Comparison of ENCODE assay signal across 28 mouse cellular contexts in the genomic region with DNA sequence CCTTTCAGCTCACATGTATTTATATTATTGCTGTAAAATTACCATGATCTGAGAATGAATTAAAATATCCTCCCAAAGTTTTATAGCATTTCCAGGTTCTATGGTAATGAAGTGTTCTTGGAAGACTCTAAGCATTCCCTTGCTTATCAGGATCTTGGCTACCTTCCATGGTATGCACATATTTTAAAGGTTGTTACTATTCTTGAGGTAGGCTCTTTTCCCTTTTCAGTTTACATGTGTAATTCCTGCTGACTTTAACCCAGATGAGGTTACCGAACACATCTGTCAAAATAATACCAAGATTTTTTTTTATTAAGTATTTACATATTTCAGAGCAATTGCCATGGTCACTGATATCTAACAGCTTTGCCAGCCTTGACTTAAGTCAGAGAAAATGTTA.
DNase-seq lines count a peak whose midpoint lies in the region; ATAC-seq and TF ChIP-seq lines count a peak whose summit lies in the region.
"Had no signal": no experiment of that assay in that cellular context is flagged by ENCODE, and none has a peak within 500 bp of the region (broad histone marks: within the 10 kb centered on the region; RNA-seq: fewer than 3 reads in every experiment).

No protein-coding gene starts in this region.

- no peak overlapping the region for H3K4me3 ChIP-seq in kidney, postnatal 0 days (replicated peaks; ENCODE audit: low read depth, low read length)
- no peak overlapping the region for H3K4me3 ChIP-seq in lung, postnatal 0 days (ENCODE audit: low read depth, low read length)
- no peak overlapping the region for H3K4me3 ChIP-seq in embryonic facial prominence, embryonic 15.5 days (replicated peaks)
- H3K4me3 ChIP-seq: embryonic facial prominence, embryonic 12.5 days; forebrain, embryonic 10.5 days; forebrain, embryonic 13.5 days; gastrocnemius, adult 2 months; heart, embryonic 12.5 days; heart, embryonic 15.5 days had no signal

- no peak overlapping the region for H3K27ac ChIP-seq in kidney, postnatal 0 days
- H3K27ac ChIP-seq in lung, postnatal 0 days (ENCODE audit: low read length): no peak overlapping the region
- H3K27ac ChIP-seq in embryonic facial prominence, embryonic 15.5 days (replicated peaks): no peak overlapping the region
- H3K27ac ChIP-seq: embryonic facial prominence, embryonic 12.5 days; forebrain, embryonic 10.5 days; forebrain, embryonic 13.5 days; gastrocnemius, adult 2 months; heart, embryonic 15.5 days; hindbrain, embryonic 14.5 days; hindbrain, postnatal 0 days had no signal

- no peak for TF ChIP-seq CTCF in kidney, postnatal 0 days (IDR thresholded peaks at IDR 0.05; ENCODE audit: low read depth)
- TF ChIP-seq CTCF in lung, postnatal 0 days (IDR thresholded peaks at IDR 0.05): no peak

- H3K9me3 ChIP-seq in kidney, postnatal 0 days (replicated peaks; ENCODE audit: low read length): no peaks in the 10 kb centered on the region
- no peaks in the 10 kb centered on the region for H3K9me3 ChIP-seq in lung, postnatal 0 days (ENCODE audit: low read length)
- H3K9me3 ChIP-seq in embryonic facial prominence, embryonic 15.5 days (replicated peaks): no peaks in the 10 kb centered on the region
- H3K9me3 ChIP-seq: embryonic facial prominence, embryonic 12.5 days; forebrain, embryonic 10.5 days; forebrain, embryonic 13.5 days; heart, embryonic 12.5 days; heart, embryonic 15.5 days had no signal

- DNase-seq in kidney, postnatal 0 days (ENCODE audit: low spot score): peak; percentile 39
- DNase-seq in kidney, adult 8-10 months: no peak
- DNase-seq in lung, postnatal 0 days (ENCODE audit: low spot score): peak; percentile 43
- no peak for DNase-seq in lung, postnatal 4 days
- DNase-seq in adrenal gland, postnatal 25 days: no peak
- DNase-seq in cerebellum, adult 18-20 months: no peak
- DNase-seq: adrenal gland, adult 8-10 months; adrenal gland, postnatal 36 days; cerebellum, adult 11-12 months; cerebellum, adult 9-10 months; cerebellum, postnatal 14 days; gastrocnemius, adult 2 months; gastrocnemius, postnatal 14 days; heart, adult 11 months; heart, postnatal 14 days; heart, postnatal 4 days had no signal

- H3K9ac ChIP-seq in kidney, postnatal 0 days (ENCODE audit: low read depth, low read length): no peak overlapping the region
- no peak overlapping the region for H3K9ac ChIP-seq in lung, postnatal 0 days (replicated peaks; ENCODE audit: low read depth)
- no peak overlapping the region for H3K9ac ChIP-seq in embryonic facial prominence, embryonic 15.5 days
- H3K9ac ChIP-seq: embryonic facial prominence, embryonic 12.5 days; forebrain, embryonic 13.5 days; heart, embryonic 12.5 days; heart, embryonic 15.5 days; hindbrain, embryonic 14.5 days had no signal

- no peaks in the 10 kb centered on the region for H3K4me1 ChIP-seq in kidney, postnatal 0 days (replicated peaks; ENCODE audit: insufficient read depth, low read length)
- H3K4me1 ChIP-seq in lung, postnatal 0 days (ENCODE audit: insufficient read depth, low read depth, low read length): no peaks in the 10 kb centered on the region
- no peaks in the 10 kb centered on the region for H3K4me1 ChIP-seq in embryonic facial prominence, embryonic 15.5 days
- H3K4me1 ChIP-seq: embryonic facial prominence, embryonic 12.5 days; forebrain, embryonic 10.5 days; forebrain, embryonic 13.5 days; heart, embryonic 12.5 days; heart, embryonic 15.5 days had no signal

- H3K36me3 ChIP-seq in kidney, postnatal 0 days (ENCODE audit: insufficient read depth, low read length): no peaks in the 10 kb centered on the region
- no peaks in the 10 kb centered on the region for H3K36me3 ChIP-seq in lung, postnatal 0 days (ENCODE audit: insufficient read depth, low read length)
- H3K36me3 ChIP-seq in embryonic facial prominence, embryonic 15.5 days: no peaks in the 10 kb centered on the region
- H3K36me3 ChIP-seq: embryonic facial prominence, embryonic 12.5 days; forebrain, embryonic 10.5 days; heart, embryonic 12.5 days; heart, embryonic 15.5 days had no signal

- TF ChIP-seq EP300 in lung, postnatal 0 days (IDR thresholded peaks at IDR 0.05): 0 out of 2 replicates have a peak, but pooled peaks have one; percentile 26

- WGBS in kidney, postnatal 0 days: 55% methylated on average over 1 of the region's 1 CpGs
- 32% methylated on average over 1 of the region's 1 CpGs for WGBS in lung, postnatal 0 days
- WGBS in embryonic facial prominence, embryonic 15.5 days: 42% methylated on average over 1 of the region's 1 CpGs

- no peak for ATAC-seq in kidney, postnatal 0 days (replicated peaks; ENCODE audit: low FRiP score, low read depth)
- no peak for ATAC-seq in lung, postnatal 0 days
- peak; percentile 51; the same call in 1 of the 2 replicates for ATAC-seq in embryonic facial prominence, embryonic 15.5 days (ENCODE audit: insufficient number of reproducible peaks, low FRiP score, low TSS enrichment, low read depth)
- ATAC-seq: activated CD4-positive, CD25-positive, alpha-beta regulatory T cell, adult 4 months; forebrain, embryonic 13.5 days; forebrain, embryonic 16.5 days; hindbrain, postnatal 0 days; inflammation-experienced regulatory T-cells, adult 6 months; intestine, embryonic 16.5 days had no signal

- H3K4me2 ChIP-seq in kidney, postnatal 0 days (ENCODE audit: low read length): no peak overlapping the region
- no peak overlapping the region for H3K4me2 ChIP-seq in lung, postnatal 0 days (replicated peaks; ENCODE audit: low read depth, low read length)
- no peak overlapping the region for H3K4me2 ChIP-seq in embryonic facial prominence, embryonic 15.5 days (replicated peaks)
- H3K4me2 ChIP-seq: embryonic facial prominence, embryonic 12.5 days; forebrain, embryonic 13.5 days; heart, embryonic 12.5 days; heart, embryonic 15.5 days; hindbrain, embryonic 14.5 days had no signal

- no peaks in the 10 kb centered on the region for H3K27me3 ChIP-seq in kidney, postnatal 0 days (ENCODE audit: insufficient read depth, low read length)
- H3K27me3 ChIP-seq in lung, postnatal 0 days (replicated peaks; ENCODE audit: insufficient read depth, low read length): no peaks in the 10 kb centered on the region
- no peaks in the 10 kb centered on the region for H3K27me3 ChIP-seq in embryonic facial prominence, embryonic 15.5 days
- H3K27me3 ChIP-seq: embryonic facial prominence, embryonic 12.5 days; forebrain, embryonic 13.5 days; heart, embryonic 12.5 days; heart, embryonic 15.5 days had no signal

Comparison
In these comparisons a context has a peak if more than half of its experiments do, and no peak if none do; other contexts are left out.
1. DNase-seq: peak in kidney, postnatal 0 days (single experiment) and lung, postnatal 0 days (single experiment); none in kidney, adult 8-10 months (0 of 2), lung, postnatal 4 days (0 of 2), adrenal gland, postnatal 25 days (single experiment) and cerebellum, adult 18-20 months (0 of 2).